Mouse (Mus musculus) ovary, adult 18-20 months (tissue): ENCODE results near the gene Esr2.

ENCODE experiments used
- DNase-seq: peaks from one replicate; pipeline ENCODE4 v3.0.0; 2022; ENCODE audit warnings: low spot score, mixed read lengths

Esr2 gene

GRCm38 (mm10) chr12:76085956-76086905 lies 90.8 kb downstream of the Esr2 start:
- no peak for DNase-seq

GRCm38 (mm10) chr12:76085066-76085465 lies 92.0 kb downstream of the Esr2 start:
- DNase-seq = no peak

GRCm38 (mm10) chr12:76081557-76082211 lies 95.4 kb downstream of the Esr2 start:
- no peak for DNase-seq

GRCm38 (mm10) chr12:76080876-76081556 lies 96.0 kb downstream of the Esr2 start:
- no peak for DNase-seq

- no peak for DNase-seq
These were observed 103.1 kb downstream of the Esr2 start for GRCm38 (mm10) chr12:76073981-76074380.

- no peak for DNase-seq
These were observed 103.8 kb downstream of the Esr2 start for GRCm38 (mm10) chr12:76073066-76073826.

- DNase-seq = no peak
These were observed 104.9 kb downstream of the Esr2 start for GRCm38 (mm10) chr12:76071935-76072849.
